Comparison of ENCODE assay signal across 15 mouse cellular contexts in genomic region chr8:11911639-11912450, GRCm38 (mm10).
A peak's percentile ranks its signal among the peaks of the same experiment; 100 is the strongest.
DNase-seq lines count a peak whose midpoint lies in the region; ATAC-seq lines count a peak whose summit lies in the region.
"Had no signal": no experiment of that assay in that cellular context is flagged by ENCODE, and none has a peak within 500 bp of the region (broad histone marks: within the 10 kb centered on the region; RNA-seq: fewer than 3 reads in every experiment).

No protein-coding gene starts in this region.

- H3K27me3 ChIP-seq in intestine, embryonic 14.5 days (replicated peaks; ENCODE audit: control insufficient read depth, insufficient read depth, low read length): no peaks in the 10 kb centered on the region
- no peaks in the 10 kb centered on the region; the same call in 1 of the 2 replicates for H3K27me3 ChIP-seq in neural tube, embryonic 14.5 days (ENCODE audit: control insufficient read depth, insufficient read depth, low read length)

- peak; percentile 82 for DNase-seq in heart, adult 11 months
- DNase-seq in heart, adult 18-20 months: no peak
- peak; percentile 65 for DNase-seq in intestine, embryonic 14.5 days (ENCODE audit: low spot score)
- peak; percentile 47 for DNase-seq in lung, postnatal 14 days
- no peak for DNase-seq in gastrocnemius, adult 8-10 months (ENCODE audit: low spot score in 2 of 2)
- DNase-seq in adrenal gland, adult 18-20 months (ENCODE audit: low spot score in 2 of 2): no peak
- no peak for DNase-seq in spleen, postnatal 36 days (ENCODE audit: low spot score in 2 of 2)
- DNase-seq: adrenal gland, postnatal 14 days; cerebellum, adult 8-10 months; thymus, postnatal 36 days had no signal

- peaks cover 20% of the 10 kb centered on the region for H3K4me1 ChIP-seq in intestine, embryonic 14.5 days (replicated peaks; ENCODE audit: control insufficient read depth, insufficient read depth, low read length)
- H3K4me1 ChIP-seq in neural tube, embryonic 14.5 days (ENCODE audit: control insufficient read depth, insufficient read depth, low read length): peaks cover 26% of the 10 kb centered on the region; the same call in 1 of the 2 replicates
- H3K4me1 ChIP-seq: megakaryocyte, embryonic 14.5 days had no signal

- H3K4me2 ChIP-seq in intestine, embryonic 14.5 days (ENCODE audit: low read length): peak overlapping the region; percentile 33
- peak overlapping the region; percentile 11; the same call in 1 of the 2 replicates for H3K4me2 ChIP-seq in neural tube, embryonic 14.5 days (ENCODE audit: low read depth, low read length)
- H3K4me2 ChIP-seq: embryonic facial prominence, embryonic 13.5 days; heart, embryonic 15.5 days had no signal

- H3K4me3 ChIP-seq in intestine, embryonic 14.5 days (ENCODE audit: low read depth, low read length): no peak overlapping the region
- no peak overlapping the region for H3K4me3 ChIP-seq in neural tube, embryonic 14.5 days (ENCODE audit: low read depth, low read length)
- H3K4me3 ChIP-seq: embryonic facial prominence, embryonic 13.5 days; heart, embryonic 15.5 days; megakaryocyte, embryonic 14.5 days had no signal

- no peaks in the 10 kb centered on the region for H3K9me3 ChIP-seq in intestine, embryonic 14.5 days (ENCODE audit: control insufficient read depth, low read length)
- no peaks in the 10 kb centered on the region for H3K9me3 ChIP-seq in neural tube, embryonic 14.5 days (ENCODE audit: control insufficient read depth, low read length)
- H3K9me3 ChIP-seq: embryonic facial prominence, embryonic 13.5 days; heart, embryonic 15.5 days had no signal

- no peak; the same call in 1 of the 2 replicates for ATAC-seq in intestine, embryonic 14.5 days (replicated peaks; ENCODE audit: low FRiP score, low TSS enrichment, low read depth)
- no peak for ATAC-seq in neural tube, embryonic 14.5 days (ENCODE audit: low read depth)

- H3K36me3 ChIP-seq in intestine, embryonic 14.5 days (ENCODE audit: control insufficient read depth, insufficient read depth, low read length): no peaks in the 10 kb centered on the region
- no peaks in the 10 kb centered on the region for H3K36me3 ChIP-seq in neural tube, embryonic 14.5 days (ENCODE audit: control insufficient read depth, insufficient read depth, low read length)
- H3K36me3 ChIP-seq: embryonic facial prominence, embryonic 13.5 days; heart, embryonic 15.5 days had no signal

- H3K9ac ChIP-seq in intestine, embryonic 14.5 days (ENCODE audit: low read length): no peak overlapping the region
- 0 out of 2 replicates have a peak overlapping the region, but pooled peaks have one; percentile 3 for H3K9ac ChIP-seq in neural tube, embryonic 14.5 days (replicated peaks; ENCODE audit: low read depth, low read length)
- H3K9ac ChIP-seq: embryonic facial prominence, embryonic 13.5 days; heart, embryonic 15.5 days had no signal

- WGBS in intestine, embryonic 14.5 days: 50% methylated on average over 18 of the region's 18 CpGs
- 42% methylated on average over 18 of the region's 18 CpGs for WGBS in neural tube, embryonic 14.5 days

- H3K27ac ChIP-seq in intestine, embryonic 14.5 days (ENCODE audit: low read depth): peak overlapping the region; percentile 54
- no peak overlapping the region for H3K27ac ChIP-seq in neural tube, embryonic 14.5 days (ENCODE audit: low read depth, low read length)
- H3K27ac ChIP-seq: embryonic facial prominence, embryonic 13.5 days; heart, embryonic 15.5 days; kidney, postnatal 0 days had no signal

Comparison
In these comparisons a context has a peak if more than half of its experiments do, and no peak if none do; other contexts are left out.
1. DNase-seq: peak in heart, adult 11 months (single experiment), intestine, embryonic 14.5 days (single experiment) and lung, postnatal 14 days (single experiment); none in heart, adult 18-20 months (0 of 2), gastrocnemius, adult 8-10 months (0 of 2), adrenal gland, adult 18-20 months (0 of 2) and spleen, postnatal 36 days (0 of 2).